Comparison of ENCODE assay signal across 9 mouse cellular contexts in genomic region chr7:30908992-30909431, GRCm38 (mm10). TPM values are rescaled to one million over a fixed set of nuclear protein-coding genes. Genes with fewer than 3 reads are reported as not detected.
DNase-seq lines count a peak whose midpoint lies in the region; ATAC-seq and TF ChIP-seq lines count a peak whose summit lies in the region.
"Had no signal": no experiment of that assay in that cellular context is flagged by ENCODE, and none has a peak within 500 bp of the region (broad histone marks: within the 10 kb centered on the region; RNA-seq: fewer than 3 reads in every experiment).

No protein-coding gene starts in this region.

- 19% methylated on average over 17 of the region's 17 CpGs for WGBS in lung, adult 2 months
- WGBS in forebrain, embryonic 14.5 days, result 33% methylated on average over 16 of the region's 17 CpGs
- 20% methylated on average over 17 of the region's 17 CpGs for WGBS in liver, embryonic 11.5 days
- WGBS in neural tube, embryonic 15.5 days, result 28% methylated on average over 17 of the region's 17 CpGs

- no peak overlapping the region for H3K9ac ChIP-seq in forebrain, embryonic 14.5 days (ENCODE audit: low read length)
- no peak overlapping the region for H3K9ac ChIP-seq in liver, embryonic 11.5 days (ENCODE audit: low read depth, low read length)
- no peak overlapping the region for H3K9ac ChIP-seq in neural tube, embryonic 15.5 days (replicated peaks)

- H3K27ac ChIP-seq in forebrain, embryonic 14.5 days (ENCODE audit: low read depth, low read length), result no peak overlapping the region
- H3K27ac ChIP-seq in liver, embryonic 11.5 days (ENCODE audit: low read depth, low read length), result no peak overlapping the region
- H3K27ac ChIP-seq in neural tube, embryonic 15.5 days (replicated peaks), result no peak overlapping the region

- ATAC-seq in forebrain, embryonic 14.5 days, result peak; percentile 40; the same call in 1 of the 2 replicates
- peak; percentile 38; the same call in 1 of the 2 replicates for ATAC-seq in liver, embryonic 11.5 days (replicated peaks; ENCODE audit: low FRiP score)
- peak; percentile 11; the same call in 1 of the 2 replicates for ATAC-seq in neural tube, embryonic 15.5 days (ENCODE audit: low FRiP score)
- no peak for ATAC-seq in inflammation-experienced regulatory T-cells, adult 6 months
- ATAC-seq in cerebellum, adult (ENCODE audit: insufficient number of reproducible peaks, low FRiP score, low TSS enrichment), result no peak

- no peaks in the 10 kb centered on the region for H3K36me3 ChIP-seq in forebrain, embryonic 14.5 days (ENCODE audit: control insufficient read depth, insufficient read depth, low read length)
- H3K36me3 ChIP-seq in liver, embryonic 11.5 days (ENCODE audit: control insufficient read depth, insufficient read depth, low read length), result no peaks in the 10 kb centered on the region
- no peaks in the 10 kb centered on the region for H3K36me3 ChIP-seq in neural tube, embryonic 15.5 days

- peak overlapping the region; percentile 51 for H3K4me3 ChIP-seq in lung, adult 2 months (replicated peaks; ENCODE audit: extremely low read depth, low read depth, low read length)
- H3K4me3 ChIP-seq in forebrain, embryonic 14.5 days (ENCODE audit: low read depth, low read length), result peak overlapping the region; percentile 15; the same call in 1 of the 2 replicates
- peak overlapping the region; percentile 24; the same call in 1 of the 2 replicates for H3K4me3 ChIP-seq in liver, embryonic 11.5 days (ENCODE audit: low read depth, low read length)
- peak overlapping the region; percentile 33 for H3K4me3 ChIP-seq in neural tube, embryonic 15.5 days (replicated peaks)

- TF ChIP-seq CTCF in lung, adult 2 months (IDR thresholded peaks at IDR 0.05; ENCODE audit: insufficient read depth, low read length), result no peak

- DNase-seq in lung, adult 2 months, result no peak
- DNase-seq in lung, adult 18-20 months, result no peak
- DNase-seq in forebrain, embryonic 14.5 days (ENCODE audit: low spot score), result no peak
- no peak for DNase-seq in liver, embryonic 11.5 days (ENCODE audit: low spot score)
- DNase-seq in urinary bladder, postnatal 10 days (ENCODE audit: low spot score), result no peak

- H3K9me3 ChIP-seq in forebrain, embryonic 14.5 days (replicated peaks; ENCODE audit: control insufficient read depth, low read length), result no peaks in the 10 kb centered on the region
- no peaks in the 10 kb centered on the region for H3K9me3 ChIP-seq in liver, embryonic 11.5 days (ENCODE audit: control insufficient read depth, low read length)
- H3K9me3 ChIP-seq in neural tube, embryonic 15.5 days (replicated peaks), result no peaks in the 10 kb centered on the region

- peaks cover 2% of the 10 kb centered on the region; the same call in 1 of the 2 replicates for H3K4me1 ChIP-seq in lung, adult 2 months (ENCODE audit: control insufficient read depth, insufficient read depth, low read length)
- peaks cover 8% of the 10 kb centered on the region for H3K4me1 ChIP-seq in forebrain, embryonic 14.5 days (ENCODE audit: control insufficient read depth, insufficient read depth, low read length)
- peaks cover 3% of the 10 kb centered on the region; the same call in 1 of the 2 replicates for H3K4me1 ChIP-seq in liver, embryonic 11.5 days (replicated peaks; ENCODE audit: control insufficient read depth, insufficient read depth, low read length)
- H3K4me1 ChIP-seq in neural tube, embryonic 15.5 days, result peaks cover 6% of the 10 kb centered on the region

- no peaks in the 10 kb centered on the region for H3K27me3 ChIP-seq in forebrain, embryonic 14.5 days (replicated peaks; ENCODE audit: control insufficient read depth, insufficient read depth, low read length)
- peaks cover 4% of the 10 kb centered on the region; the same call in 1 of the 2 replicates for H3K27me3 ChIP-seq in liver, embryonic 11.5 days (replicated peaks; ENCODE audit: control insufficient read depth, insufficient read depth, low read length)
- no peaks in the 10 kb centered on the region; the same call in 1 of the 2 replicates for H3K27me3 ChIP-seq in neural tube, embryonic 15.5 days (replicated peaks)

- peak overlapping the region; percentile 48 for H3K4me2 ChIP-seq in forebrain, embryonic 14.5 days (ENCODE audit: low read length)
- H3K4me2 ChIP-seq in liver, embryonic 11.5 days, result peak overlapping the region; percentile 56
- peak overlapping the region; percentile 61 for H3K4me2 ChIP-seq in neural tube, embryonic 15.5 days

- no peak for TF ChIP-seq POLR2A in lung, adult 2 months (IDR thresholded peaks at IDR 0.05; ENCODE audit: borderline replicate concordance, extremely low read depth, low read depth, low read length)

RNA-seq across cellular contexts. Expression of gene Mag, which starts 5.7 kb away (rescaled TPM):
- 3.3 and 3.7 TPM in 2 replicates for polyA plus RNA-seq in lung, adult 2 months (2012; rRNA removed)
- 1.0 and 1.7 TPM in 2 replicates for polyA plus RNA-seq in forebrain, embryonic 14.5 days (2014; fragmentation: Nextera tagmentation; extraction: Ambion mirVana)
- polyA plus RNA-seq in liver, embryonic 11.5 days (2014; fragmentation: Nextera tagmentation; extraction: Ambion mirVana), result 0.08 and 0.23 TPM in 2 replicates
- 4.7 and 4.8 TPM in 2 replicates for polyA plus RNA-seq in neural tube, embryonic 15.5 days (2015; fragmentation: Nextera tagmentation; extraction: Ambion mirVana)
- not detected for polyA plus RNA-seq in inflammation-experienced regulatory T-cells, adult 6 months (2017; shearing (Covaris generic))

RNA-seq across cellular contexts. Expression of gene Hamp2, which starts 15.5 kb away (rescaled TPM):
- 0.75 TPM in 1 of 2 replicates, not detected in the other for polyA plus RNA-seq in lung, adult 2 months (2012; rRNA removed)
- not detected in 2 replicates for polyA plus RNA-seq in forebrain, embryonic 14.5 days (2014; fragmentation: Nextera tagmentation; extraction: Ambion mirVana)
- polyA plus RNA-seq in liver, embryonic 11.5 days (2014; fragmentation: Nextera tagmentation; extraction: Ambion mirVana), result not detected in 2 replicates
- not detected in 2 replicates for polyA plus RNA-seq in neural tube, embryonic 15.5 days (2015; fragmentation: Nextera tagmentation; extraction: Ambion mirVana)
- polyA plus RNA-seq in inflammation-experienced regulatory T-cells, adult 6 months (2017; shearing (Covaris generic)), result not detected
- polyA plus RNA-seq: cortical plate, adult 2 months had no signal

RNA-seq across cellular contexts. Expression of gene Cd22, which starts 28.9 kb away (rescaled TPM):
- 14.4 and 19.3 TPM in 2 replicates for polyA plus RNA-seq in lung, adult 2 months (2012; rRNA removed)
- polyA plus RNA-seq in forebrain, embryonic 14.5 days (2014; fragmentation: Nextera tagmentation; extraction: Ambion mirVana), result not detected in 2 replicates
- polyA plus RNA-seq in liver, embryonic 11.5 days (2014; fragmentation: Nextera tagmentation; extraction: Ambion mirVana), result 0.07 TPM in 1 of 2 replicates, not detected in the other
- 0.10 and 0.11 TPM in 2 replicates for polyA plus RNA-seq in neural tube, embryonic 15.5 days (2015; fragmentation: Nextera tagmentation; extraction: Ambion mirVana)
- 10 to 100 TPM; 10.5 to 17.5 (median 12.3) TPM for polyA plus RNA-seq in inflammation-experienced regulatory T-cells, adult 6 months (2017; shearing (Covaris generic))

RNA-seq across cellular contexts. Expression of gene Hamp, which starts 34.8 kb away (rescaled TPM):
- polyA plus RNA-seq in lung, adult 2 months (2012; rRNA removed), result 34.5 and 45.7 TPM in 2 replicates
- polyA plus RNA-seq in forebrain, embryonic 14.5 days (2014; fragmentation: Nextera tagmentation; extraction: Ambion mirVana), result not detected in 2 replicates
- polyA plus RNA-seq in liver, embryonic 11.5 days (2014; fragmentation: Nextera tagmentation; extraction: Ambion mirVana), result not detected in 2 replicates
- not detected in 2 replicates for polyA plus RNA-seq in neural tube, embryonic 15.5 days (2015; fragmentation: Nextera tagmentation; extraction: Ambion mirVana)
- not detected for polyA plus RNA-seq in inflammation-experienced regulatory T-cells, adult 6 months (2017; shearing (Covaris generic))
- polyA plus RNA-seq: cortical plate, adult 2 months had no signal

RNA-seq across cellular contexts. Expression of gene Usf2, which starts 47.6 kb away (rescaled TPM):
- polyA plus RNA-seq in lung, adult 2 months (2012; rRNA removed), result 122 and 190 TPM in 2 replicates
- 20.3 and 25.0 TPM in 2 replicates for polyA plus RNA-seq in forebrain, embryonic 14.5 days (2014; fragmentation: Nextera tagmentation; extraction: Ambion mirVana)
- 17.8 and 19.9 TPM in 2 replicates for polyA plus RNA-seq in liver, embryonic 11.5 days (2014; fragmentation: Nextera tagmentation; extraction: Ambion mirVana)
- 27.7 and 36.0 TPM in 2 replicates for polyA plus RNA-seq in neural tube, embryonic 15.5 days (2015; fragmentation: Nextera tagmentation; extraction: Ambion mirVana)
- polyA plus RNA-seq in inflammation-experienced regulatory T-cells, adult 6 months (2017; shearing (Covaris generic)), result 10 to 100 TPM in 2 of 3 experiments, 1 to 10 TPM in 1; 8.8 to 18.8 (median 13.6) TPM

Comparison
In these comparisons a context has a peak if more than half of its experiments do, and no peak if none do; other contexts are left out.
1. ATAC-seq: peak in forebrain, embryonic 14.5 days (single experiment), liver, embryonic 11.5 days (single experiment) and neural tube, embryonic 15.5 days (single experiment); none in inflammation-experienced regulatory T-cells, adult 6 months (single experiment) and cerebellum, adult (single experiment).
2. Peak in every context shown above with its lines, with median percentiles within 50 percentile points of each other: H3K4me3 ChIP-seq and H3K4me2 ChIP-seq.